Mouse (Mus musculus): ENCODE data around the gene Med29.
"Not testable (repeated sequence)": the region's sequence is repeated elsewhere in the genome, so short reads cannot be mapped to it uniquely, and the experiment has no call there.

Gene Med29

GRCm38 (mm10) chr7:28398000-28398399, 5.5 kb upstream of the Med29 start:
- no peak for DNase-seq (ENCODE audit: low read depth, low spot score)

DNA sequence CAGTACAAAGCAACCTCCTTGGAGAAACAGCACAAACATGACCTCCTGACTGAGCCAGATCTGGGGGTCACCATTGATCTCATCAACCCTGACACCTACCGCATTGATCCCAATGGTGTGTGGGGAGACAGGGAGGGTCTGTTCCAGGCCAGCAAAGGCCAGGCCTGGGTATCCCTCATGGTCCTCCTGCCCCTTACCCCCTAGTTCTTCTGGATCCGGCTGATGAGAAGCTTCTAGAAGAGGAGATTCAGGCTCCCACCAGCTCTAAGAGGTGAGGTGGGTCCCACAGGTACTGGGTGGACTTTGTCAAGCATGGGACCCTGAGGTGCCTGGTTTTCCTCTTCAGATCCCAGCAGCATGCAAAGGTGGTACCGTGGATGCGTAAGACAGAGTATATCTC, 2.9 kb upstream of the Med29 start:
- no peak for DNase-seq (ENCODE audit: low read depth, low spot score)

DNA sequence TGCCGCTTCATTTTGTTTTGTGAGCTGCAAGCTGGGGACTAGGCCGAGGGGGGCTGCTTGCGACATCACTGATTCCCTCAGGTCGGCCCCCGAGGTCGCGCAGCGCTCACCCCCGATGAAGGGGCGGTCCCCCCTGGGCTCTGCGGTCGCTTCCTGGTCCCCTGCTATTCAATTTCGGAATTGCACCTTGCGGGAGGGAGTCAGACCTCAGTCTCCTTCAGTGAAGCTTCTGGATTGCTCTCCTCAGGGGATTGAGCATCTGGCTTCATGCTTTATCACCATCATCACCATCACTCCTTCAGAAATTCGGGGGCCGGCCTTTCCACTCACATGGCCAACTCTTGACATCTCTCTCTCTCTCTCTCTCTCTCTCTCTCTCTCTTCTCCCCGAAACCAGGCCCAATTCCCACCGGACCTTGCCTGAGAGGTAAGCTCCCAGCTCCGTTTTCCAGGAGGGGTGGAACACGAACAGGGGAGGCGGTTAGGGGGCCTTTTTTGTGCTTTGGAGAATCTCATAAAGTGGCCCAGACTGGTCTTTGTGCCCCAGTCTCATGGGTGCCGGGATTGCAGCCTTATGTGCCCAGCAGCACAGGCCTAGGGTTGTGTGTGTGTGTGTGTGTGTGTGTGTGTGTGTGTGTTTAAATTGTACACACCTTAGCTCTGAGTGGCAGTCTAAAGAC, 904 bp upstream of the Med29 start:
- DNase-seq (ENCODE audit: low read depth, low spot score): no peak

DNA sequence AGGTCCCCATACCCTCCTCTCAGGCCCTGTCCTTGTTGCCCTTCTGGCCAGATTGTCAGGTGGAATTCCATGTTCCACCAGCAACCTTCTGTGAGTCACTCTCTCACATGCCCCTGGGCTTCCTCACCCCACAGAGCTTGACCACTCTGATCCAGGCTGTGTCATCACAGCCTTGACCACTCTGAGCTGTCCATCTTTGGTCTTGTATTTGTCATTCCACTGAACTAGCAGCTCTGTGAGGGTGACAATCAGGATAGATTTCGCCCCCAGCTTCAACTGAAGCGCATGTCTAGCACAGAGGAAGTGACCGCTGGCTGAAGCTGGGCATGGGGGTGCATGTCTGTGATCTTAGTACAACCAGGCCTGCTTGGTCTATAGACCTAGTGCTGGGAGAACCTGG, 2.2 kb downstream of the Med29 start:
- DNase-seq (ENCODE audit: low read depth, low spot score): no peak

- not testable (repeated sequence) for DNase-seq (ENCODE audit: low read depth, low spot score)
Observed at GRCm38 (mm10) chr7:28387384-28387783, 5.1 kb downstream of the Med29 start.

DNA sequence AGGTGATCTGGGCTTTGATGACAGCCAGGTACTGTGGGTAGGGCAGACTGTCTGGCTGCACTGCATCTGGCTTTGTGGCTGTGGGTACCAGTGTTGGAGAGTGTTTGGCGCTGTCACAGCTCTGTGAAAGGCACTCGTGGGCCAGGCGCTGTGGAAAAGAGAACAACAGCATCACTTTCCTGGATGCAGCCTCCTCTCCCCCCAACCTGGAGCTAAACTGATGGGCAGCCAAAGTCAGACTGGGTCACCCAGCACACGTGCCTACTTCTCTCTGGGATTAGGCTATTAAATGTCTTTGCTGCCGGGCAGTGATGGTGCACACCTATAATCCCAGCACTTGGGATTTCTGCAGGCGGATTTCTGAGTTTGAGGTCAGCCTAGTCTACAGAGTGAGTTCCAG, 5.6 kb downstream of the Med29 start:
- not testable (repeated sequence) for DNase-seq (ENCODE audit: low read depth, low spot score)

GRCm38 (mm10) chr7:28386462-28386861, 6.0 kb downstream of the Med29 start:
- no peak for DNase-seq (ENCODE audit: low read depth, low spot score)

- no peak for DNase-seq (ENCODE audit: low read depth, low spot score)
Observed at GRCm38 (mm10) chr7:28386007-28386406, 6.5 kb downstream of the Med29 start.

DNA sequence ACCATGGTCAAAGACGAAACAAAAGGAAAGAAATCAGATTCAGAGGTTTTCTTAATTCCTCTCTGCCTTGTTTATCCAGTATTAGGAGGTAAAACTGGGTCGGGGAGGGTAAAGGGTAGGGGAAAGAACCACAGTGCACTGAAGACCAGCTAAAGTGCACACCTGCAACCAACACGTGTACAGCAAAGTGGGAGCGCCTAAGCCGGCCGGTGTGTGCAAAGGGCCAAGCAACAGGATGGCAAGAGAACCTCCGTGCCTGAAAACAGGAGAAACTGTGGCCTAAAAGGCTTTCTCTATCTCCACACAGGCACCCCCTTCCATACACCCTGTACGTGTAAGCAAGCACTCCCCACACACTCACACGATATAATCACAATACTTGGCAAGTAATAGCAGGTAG, 7.3 kb downstream of the Med29 start:
- no peak for DNase-seq (ENCODE audit: low read depth, low spot score)

GRCm38 (mm10) chr7:28384162-28384561, 8.3 kb downstream of the Med29 start:
- no peak for DNase-seq (ENCODE audit: low read depth, low spot score)

DNA sequence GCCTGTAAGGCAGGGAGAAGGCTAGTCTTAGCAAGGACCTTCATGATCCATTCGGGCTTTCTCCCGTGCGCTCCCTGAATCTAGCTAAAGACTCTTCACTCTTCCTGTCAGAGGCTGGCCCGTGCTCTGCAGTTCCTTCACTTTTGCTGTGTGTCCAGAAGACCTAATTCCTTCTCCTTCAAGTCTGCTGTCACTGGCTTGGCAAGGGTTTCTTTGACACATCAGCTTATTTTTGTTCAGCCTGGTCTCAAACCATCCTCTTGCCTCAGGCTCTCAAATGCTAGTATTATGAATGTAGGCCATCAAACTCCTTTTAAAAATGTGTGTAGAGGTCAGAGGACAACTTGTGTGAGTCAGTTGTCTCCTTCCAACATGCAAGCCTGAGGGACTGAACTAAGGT, 8.9 kb downstream of the Med29 start:
- DNase-seq (ENCODE audit: low read depth, low spot score): no peak

DNA sequence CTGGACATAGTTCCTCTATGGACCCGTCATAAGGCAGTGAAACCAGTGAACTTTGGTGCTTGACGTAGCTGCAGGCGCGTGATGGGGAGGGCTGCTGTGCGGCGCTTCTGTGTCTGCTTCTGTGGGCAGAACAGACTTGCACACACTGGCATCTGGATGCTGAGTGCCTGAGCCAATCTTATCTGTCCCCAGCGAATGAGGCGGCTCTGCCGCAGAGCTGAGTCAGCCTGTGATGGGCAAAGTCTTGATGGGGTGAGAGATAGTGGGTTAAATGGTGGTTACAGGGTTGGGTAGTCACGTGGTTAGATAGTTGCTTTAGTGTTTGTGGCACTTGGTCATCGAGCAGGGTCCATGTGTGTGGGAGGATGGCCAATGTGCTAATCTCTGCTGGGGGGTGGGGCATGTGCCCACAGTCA, 9.5 kb downstream of the Med29 start:
- DNase-seq (ENCODE audit: low read depth, low spot score): no peak

DNA sequence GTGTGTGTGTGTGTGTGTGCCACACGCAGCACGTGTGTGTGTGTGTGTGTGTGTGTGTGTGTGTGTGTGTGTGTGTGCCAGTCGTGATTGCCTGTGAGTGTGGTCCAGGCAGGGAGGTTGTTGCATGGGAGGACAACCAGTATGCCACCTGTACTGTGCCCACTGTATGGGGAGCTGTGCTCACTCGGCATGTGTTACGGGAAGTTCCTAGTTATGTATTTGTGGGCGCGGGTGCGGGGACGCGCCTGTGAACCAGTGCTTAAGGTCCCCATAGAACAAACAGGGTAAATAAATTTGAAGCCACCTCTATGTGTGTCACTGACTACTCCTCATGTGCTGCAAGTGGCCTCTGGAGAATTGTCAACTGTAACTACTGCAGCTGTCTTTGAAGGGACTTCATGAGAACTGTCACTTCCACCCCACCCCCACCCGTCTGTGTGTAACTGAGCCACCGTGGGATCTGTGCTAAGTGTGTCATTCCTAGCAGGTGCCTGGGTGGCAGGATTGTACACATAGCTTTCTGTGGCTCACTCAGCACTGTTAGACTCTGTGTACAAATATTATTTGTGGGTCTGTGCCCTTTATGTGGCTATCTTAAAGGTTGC, 10.1 kb downstream of the Med29 start:
- no peak for DNase-seq (ENCODE audit: low read depth, low spot score)

- no peak for DNase-seq (ENCODE audit: low read depth, low spot score)
Observed at GRCm38 (mm10) chr7:28381938-28382337, 10.6 kb downstream of the Med29 start.

- DNase-seq (ENCODE audit: low read depth, low spot score): no peak
Observed at GRCm38 (mm10) chr7:28381017-28381790, 11.3 kb downstream of the Med29 start.

- DNase-seq (ENCODE audit: low read depth, low spot score): no peak
Observed at GRCm38 (mm10) chr7:28380237-28381016, 12.1 kb downstream of the Med29 start, which contains the start of gene Zfp36. TSS of gene Zfp36 (minus strand) at chr7:28380253.

DNA sequence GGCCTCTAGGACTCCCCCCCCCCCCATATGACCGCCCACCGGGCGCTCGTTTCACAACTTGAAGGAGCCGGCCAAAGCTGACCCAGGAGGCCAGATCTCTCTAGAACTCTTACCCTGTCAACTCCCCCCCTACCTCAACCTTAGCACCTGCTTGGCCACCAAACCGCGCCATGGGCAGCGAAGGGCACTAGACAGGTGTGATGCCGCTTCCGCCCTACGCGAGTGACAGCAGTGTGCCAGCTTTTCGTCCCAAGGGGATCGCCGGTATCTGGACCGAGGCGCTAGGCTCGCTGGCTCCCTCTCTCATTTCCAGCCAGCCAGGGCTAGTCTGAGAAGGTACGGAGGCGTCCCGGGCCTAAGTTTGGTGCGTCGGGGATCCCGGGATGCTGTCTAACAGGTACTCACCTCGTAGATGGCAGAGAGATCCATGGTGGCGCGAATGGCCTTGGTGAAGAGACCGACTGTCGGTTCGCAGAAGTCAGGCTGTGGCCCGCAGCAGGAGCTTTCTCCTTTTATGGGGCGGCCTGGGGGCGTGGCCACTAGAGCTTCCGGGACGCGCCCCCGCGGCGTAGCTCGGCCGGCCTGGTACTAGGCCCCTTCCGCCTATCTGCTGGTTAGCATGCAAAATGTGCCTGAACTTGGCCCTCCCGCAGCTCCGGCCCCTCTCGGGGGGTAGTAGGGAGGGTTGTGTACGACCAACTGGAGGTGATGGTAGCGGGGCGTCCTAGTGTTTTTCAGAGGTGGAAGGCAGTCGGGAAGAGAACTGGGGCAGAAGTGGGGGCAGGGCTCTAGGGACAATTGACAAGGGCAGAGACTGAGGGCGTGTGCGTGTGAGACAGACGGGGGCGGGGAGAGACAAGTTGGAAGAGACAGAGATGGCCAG, 13.5 kb downstream of the Med29 start:
- DNase-seq (ENCODE audit: low read depth, low spot score): no peak

DNA sequence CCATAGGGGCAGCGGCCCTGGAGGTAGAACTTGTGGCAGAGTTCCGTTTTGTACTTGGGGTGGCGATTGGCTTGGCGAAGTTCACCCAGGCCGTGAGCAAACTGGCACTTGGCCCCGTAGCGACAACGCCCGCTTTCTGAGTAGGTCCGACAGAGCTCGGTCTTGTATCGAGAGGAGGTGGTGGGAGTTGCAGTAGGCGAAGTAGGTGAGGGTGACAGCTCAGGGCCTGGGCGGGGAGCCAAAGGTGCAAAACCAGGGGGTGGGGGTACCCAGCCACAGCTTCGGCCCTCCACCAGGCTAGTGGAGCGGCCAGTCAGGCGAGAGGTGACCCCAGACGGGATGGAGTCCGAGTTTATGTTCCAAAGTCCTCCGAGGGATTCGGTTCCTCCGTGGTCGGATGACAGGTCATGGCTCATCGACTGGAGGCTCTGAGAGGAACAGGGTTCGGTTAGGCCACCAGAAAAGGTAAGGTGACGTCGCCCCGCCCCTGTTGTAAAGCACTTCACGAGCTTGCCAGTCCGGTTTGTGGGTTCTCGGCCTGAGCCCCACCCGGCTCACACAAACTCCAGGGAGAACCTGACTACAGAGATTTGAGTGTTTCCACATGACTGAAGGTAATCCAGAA, 14.3 kb downstream of the Med29 start:
- no peak for DNase-seq (ENCODE audit: low read depth, low spot score)

- DNase-seq (ENCODE audit: low read depth, low spot score): no peak
Observed at GRCm38 (mm10) chr7:28377190-28378065, 15.1 kb downstream of the Med29 start.

Data from brain, embryonic 18.5 days (tissue).